Mouse (Mus musculus) lung, adult 18-20 months (tissue): Measurements from ENCODE around the gene Thap4.
"Not testable (repeated sequence)": the region's sequence is repeated elsewhere in the genome, so short reads cannot be mapped to it uniquely, and the experiment has no call there.

Experiments used
- DNase-seq, 2 experiments: peaks; one replicate each; pipeline ENCODE4 v3.0.0; 2022; ENCODE audit warnings: mixed read lengths in 2 of 2

Thap4 gene

GRCm38 (mm10) chr1:93689901-93690496 lies 64.7 kb downstream of the Thap4 start:
- DNase-seq, result no peak

DNA sequence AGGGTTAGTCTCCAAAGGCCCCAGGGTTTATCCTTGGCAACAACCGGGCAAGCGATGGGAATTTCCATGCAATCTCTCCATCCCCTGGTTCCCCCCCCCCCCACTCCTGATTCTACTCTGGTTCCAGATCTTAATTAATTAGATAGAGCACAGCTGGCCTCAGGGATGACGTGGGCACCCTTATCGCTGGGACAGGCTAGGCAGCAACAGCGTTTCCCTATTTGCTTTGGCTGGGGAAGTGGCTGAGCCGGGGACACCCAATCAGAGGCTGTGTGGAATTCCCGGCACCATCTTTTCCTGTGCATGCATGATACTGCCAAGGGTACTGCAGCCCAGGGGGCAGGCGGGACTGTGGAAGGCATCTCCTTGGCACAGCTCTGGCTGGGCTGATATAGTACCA lies 66.5 kb downstream of the Thap4 start:
- peak in 1 of 2 experiments; percentile 28 for DNase-seq

- DNase-seq, result no peak
Measured at GRCm38 (mm10) chr1:93686961-93687320, 67.7 kb downstream of the Thap4 start.

DNA sequence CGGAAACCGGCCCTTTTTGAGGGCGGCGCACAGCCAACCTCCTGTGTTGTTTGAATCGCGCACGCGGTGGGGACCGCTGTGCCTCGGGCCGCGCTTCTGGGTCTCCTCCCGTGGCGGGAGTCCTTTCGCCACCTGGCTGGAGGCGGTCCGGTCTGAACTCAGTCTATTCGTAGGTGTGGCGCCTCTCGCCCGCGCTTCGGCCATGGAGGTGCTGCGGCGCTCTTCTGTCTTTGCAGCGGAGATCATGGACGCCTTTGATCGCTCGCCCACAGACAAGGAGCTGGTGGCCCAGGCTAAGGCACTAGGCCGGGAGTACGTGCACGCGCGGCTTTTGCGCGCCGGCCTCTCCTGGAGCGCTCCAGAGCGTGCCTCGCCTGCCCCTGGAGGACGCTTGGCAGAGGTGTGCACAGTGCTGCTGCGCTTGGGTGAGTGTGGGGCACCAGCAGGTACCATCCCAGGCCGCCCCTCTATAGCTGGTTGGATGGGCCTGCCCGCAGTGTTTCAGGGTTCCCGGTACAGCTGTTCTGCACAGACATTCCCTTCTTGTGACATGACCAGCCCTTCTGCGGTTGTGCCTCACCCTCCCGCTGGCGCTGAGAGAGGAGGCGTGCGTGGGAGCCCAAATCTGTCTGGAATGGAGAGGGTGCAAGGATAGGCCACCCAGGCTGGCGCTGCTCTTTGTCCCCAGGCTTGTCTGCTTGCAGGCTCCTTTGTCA lies 68.3 kb downstream of the Thap4 start:
- DNase-seq, result peak; percentile 28 to 45

DNA sequence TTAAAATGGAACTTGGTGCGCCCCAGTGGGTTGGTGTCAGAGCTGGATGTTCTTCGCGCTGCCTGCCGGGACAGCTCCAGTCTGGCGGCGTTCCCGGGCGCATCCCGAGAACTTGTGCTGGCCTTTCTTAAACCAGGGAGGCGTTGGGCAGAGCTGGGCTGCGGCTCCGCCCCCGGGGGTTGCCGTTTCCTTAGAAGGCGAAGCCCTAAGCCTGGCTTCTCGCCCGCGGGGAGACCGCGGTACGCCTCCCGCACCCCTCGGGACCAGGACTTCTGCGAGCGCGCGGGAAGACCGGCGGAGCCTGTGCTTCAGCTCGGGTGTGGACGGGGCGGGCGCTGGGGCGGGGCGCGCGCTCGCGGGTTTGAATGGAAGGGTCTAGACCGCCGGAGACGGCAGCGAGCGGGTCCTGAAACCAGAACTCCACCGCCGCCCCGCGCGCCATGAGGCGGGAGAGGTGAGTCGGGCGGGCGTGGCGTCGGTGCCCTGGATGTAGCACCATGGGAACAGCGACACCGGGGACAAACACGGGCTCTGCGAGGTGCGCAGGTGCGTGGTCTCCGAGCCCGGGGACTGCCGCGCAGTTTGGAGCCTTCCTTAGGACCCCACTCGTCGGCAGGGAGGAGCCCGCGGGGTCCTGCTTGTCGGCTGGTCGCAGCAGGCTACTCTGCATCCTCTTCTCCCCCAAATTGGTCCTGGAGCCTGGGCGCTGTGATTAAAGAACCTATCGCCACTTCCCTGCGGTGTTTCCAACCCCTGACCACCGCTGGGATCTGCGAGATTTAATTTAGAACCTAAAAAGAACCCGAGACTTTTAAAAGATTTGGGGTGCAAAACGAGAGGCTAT lies 69.0 kb downstream of the Thap4 start, which contains the start of gene Bok:
Gene Bok (plus strand): TSS at position 260 of the 844 bp plus-strand sequence.
- DNase-seq, result peak; percentile 70 to 78

- DNase-seq, result peak in 1 of 2 experiments; percentile 13
Measured at GRCm38 (mm10) chr1:93679889-93680568, 74.6 kb downstream of the Thap4 start.

- DNase-seq, result peak in 1 of 2 experiments; percentile 47
Measured at GRCm38 (mm10) chr1:93678386-93678785, 76.3 kb downstream of the Thap4 start.

DNA sequence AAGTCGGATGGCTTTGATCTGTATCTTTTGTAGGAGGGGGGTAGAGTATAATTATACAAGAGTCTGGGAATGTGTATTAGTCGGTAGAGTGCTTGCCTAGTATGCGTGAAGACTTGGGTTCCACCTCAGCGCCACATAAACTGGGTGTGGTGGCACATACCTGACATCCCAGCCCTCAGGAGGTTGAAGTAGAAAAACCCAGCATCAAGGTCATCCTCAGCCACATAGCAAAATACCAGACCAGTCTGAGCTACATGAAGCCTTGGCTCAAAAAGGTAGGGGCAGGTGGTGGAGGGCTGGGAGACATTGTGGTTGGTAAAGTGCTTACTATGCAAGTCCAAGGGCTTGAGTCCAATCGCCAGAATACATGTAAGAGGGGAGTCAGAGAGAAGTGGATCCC lies 82.0 kb downstream of the Thap4 start:
- no peak for DNase-seq

DNA sequence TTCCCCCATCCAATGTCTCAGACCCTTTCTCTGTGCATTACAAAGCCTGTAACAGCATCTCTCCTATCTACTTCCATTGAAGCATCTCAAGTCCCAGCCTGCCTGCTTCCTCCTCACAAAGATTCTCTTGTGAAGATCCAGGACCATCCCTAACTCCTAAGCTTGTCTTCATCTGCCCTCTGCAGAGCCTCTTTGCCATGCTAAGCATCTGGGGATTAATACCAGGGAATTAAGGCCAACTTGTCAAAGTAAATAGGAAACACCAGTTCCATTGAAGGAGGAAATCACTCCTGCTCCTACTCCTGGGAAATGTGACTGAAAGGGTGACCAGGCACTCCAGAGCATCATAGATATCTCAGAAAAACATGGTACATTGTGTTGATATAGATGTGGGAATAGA lies 84.7 kb downstream of the Thap4 start:
- no peak for DNase-seq

DNA sequence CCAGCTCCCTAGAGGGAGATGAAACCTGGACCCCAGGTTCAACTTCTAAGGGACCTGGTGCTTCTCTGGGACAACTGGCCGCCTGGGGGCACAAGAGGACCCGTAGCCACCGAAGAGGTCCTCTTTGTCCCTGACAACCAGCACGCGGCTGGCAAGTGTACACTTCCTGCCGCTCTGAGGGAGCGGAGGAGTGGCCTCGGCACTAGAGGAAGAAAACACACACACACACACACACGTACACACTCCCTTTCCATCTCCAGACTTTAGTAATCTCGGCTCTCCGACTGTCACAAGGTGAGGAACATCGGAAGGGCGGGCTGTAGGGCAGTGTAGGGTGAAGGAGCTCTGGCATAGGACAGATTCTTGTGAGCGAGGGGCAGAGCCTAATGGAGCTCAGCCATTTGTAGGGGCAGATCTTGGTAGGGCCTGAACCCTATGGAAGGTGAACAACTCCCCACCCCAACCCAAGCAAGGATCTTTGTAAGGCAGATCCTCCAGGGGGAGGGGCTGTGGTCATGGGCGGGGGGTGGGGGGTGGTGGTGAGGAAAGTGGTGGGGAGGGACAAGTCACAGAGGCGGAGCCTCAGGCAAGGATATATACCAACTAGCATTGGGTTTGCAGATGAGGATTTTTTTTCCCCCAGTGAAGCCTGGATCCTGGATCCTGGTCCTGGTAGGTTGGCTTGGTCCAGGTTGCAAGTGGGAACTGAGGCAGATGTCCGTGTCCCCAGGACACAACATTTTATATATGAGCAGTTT lies 85.7 kb downstream of the Thap4 start:
- DNase-seq, result peak; percentile 81 to 89

DNA sequence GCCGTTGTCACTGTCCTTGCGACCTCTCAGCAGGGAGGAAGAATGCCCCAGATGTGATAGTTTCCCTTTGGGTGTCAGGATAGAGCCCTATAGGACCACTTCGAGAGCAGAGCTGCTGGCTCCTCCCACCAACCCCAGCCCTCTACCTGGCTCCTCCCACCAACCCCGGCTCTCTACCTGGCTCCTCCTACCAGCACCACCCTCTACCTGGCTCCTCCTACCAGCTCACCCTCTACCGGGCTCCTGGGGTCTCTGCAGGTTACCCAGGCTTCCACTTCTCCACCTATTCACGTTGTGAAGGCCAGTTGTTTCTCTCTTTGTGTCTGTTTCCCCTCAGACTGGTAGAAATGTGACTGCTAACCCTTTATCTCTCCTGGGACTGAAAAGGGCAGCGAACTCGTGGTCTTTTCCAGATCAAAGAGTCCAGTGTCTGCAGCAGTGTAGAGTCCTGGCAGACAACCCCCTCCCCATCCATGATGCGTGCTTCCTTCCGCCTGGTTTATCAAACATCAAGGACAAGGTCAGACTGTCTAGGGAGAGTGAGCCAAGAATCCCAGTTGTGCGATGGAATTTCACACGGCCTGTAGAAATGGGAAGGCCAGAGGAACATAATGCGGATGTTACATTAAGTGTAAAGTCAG lies 86.8 kb downstream of the Thap4 start:
- DNase-seq, result peak; percentile 42 to 46

DNA sequence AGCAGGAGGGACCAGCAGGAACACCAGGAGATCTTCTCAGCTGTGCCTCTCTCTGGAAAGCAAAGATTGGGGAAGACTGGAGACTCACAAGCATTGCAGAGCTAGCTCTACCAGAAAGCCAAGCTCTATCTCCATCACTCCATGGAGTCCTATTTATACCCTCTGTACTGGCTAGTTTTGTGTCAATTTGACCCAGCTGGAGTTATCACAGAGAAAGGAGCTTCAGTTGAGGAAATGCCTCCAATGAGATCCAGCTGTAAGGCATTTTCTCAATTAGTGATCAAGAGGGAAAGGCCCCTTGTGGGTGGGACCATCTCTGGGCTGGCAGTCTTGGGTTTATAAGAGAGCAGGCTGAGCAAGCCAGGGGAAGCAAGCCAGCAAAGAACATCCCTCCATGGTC lies 96.1 kb downstream of the Thap4 start, which contains the start of gene Stk25:
Gene Stk25 (minus strand): TSS at position 101 of the 400 bp plus-strand sequence.
- not testable (repeated sequence) for DNase-seq

DNA sequence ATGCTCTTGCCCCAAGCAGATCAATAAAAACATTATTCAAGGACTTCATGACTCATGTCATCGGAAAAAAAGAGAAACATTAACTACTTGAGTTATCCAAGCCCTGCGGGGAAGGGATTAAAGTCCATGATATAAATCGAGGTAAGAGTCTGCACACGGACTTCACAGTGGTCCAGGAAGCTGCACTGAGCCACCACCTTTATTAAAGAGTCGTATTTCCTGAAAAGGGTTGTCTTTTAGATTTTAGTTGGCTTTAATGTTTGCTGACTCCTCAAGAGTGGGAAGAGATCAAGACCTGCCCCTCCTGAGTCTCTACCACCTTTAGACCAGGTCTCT lies 97.7 kb downstream of the Thap4 start:
- no peak for DNase-seq

DNA sequence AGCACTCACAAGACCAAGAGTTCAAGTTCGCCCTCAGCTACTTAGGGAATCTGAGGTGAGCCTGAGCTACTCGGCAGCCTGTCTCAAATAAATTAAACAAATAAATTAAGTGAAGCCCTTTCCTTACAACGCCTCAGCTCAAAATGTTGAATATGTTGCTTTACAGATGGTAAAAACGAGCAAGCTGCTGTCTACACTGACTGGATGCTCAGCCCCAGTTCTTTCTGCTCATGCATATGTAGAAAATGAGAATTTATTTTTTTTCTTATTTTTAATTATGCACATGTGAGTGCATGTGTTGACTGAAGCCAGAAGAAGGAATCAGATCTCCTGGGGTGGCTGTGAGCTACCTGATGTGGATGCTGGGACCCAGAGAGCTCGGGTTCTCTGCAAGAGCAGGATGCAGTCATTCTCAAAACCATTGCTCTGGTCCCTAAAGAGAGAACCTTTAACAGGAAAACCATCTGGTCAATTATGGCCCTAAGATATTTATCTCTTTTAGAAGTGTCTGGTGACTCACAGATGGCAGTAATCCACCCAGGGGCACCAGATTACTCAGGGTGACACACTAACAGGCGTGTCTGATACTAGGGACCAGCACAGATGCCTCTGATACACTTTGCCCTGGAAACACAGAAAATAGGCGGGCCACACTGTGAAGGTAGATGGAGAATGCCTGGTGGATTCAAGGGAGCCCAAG lies 98.2 kb downstream of the Thap4 start:
- DNase-seq, result no peak

DNA sequence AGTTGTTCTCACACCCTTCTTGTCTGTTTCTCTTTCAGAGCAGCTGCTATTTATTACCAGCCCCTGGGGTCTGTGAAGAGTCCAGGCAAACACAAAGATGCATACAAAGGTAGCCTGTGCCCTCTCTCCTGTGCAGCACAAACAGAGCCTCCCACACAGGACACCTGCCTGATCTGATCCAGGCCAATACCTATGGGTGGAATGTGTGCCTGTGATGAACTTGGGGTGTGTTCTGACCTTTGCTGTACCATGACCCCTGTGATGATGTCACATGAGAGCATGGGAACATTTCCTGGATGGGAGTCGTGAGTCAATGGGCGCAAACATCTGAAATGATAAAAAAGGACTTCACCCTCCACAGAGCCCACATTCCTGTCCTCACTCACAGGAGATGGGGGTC lies 99.9 kb downstream of the Thap4 start:
- DNase-seq, result no peak

GRCm38 (mm10) chr1:93654275-93654674 lies 100.4 kb downstream of the Thap4 start:
- no peak for DNase-seq
